Mouse (Mus musculus): ENCODE results near the gene Il1rap. TPM values are rescaled to one million over a fixed set of nuclear protein-coding genes. Genes with fewer than 3 reads are reported as not detected.

The Il1rap gene
- total RNA-seq, 2 experiments from 2014 or later = 1.9 to 2.0 TPM

DNA sequence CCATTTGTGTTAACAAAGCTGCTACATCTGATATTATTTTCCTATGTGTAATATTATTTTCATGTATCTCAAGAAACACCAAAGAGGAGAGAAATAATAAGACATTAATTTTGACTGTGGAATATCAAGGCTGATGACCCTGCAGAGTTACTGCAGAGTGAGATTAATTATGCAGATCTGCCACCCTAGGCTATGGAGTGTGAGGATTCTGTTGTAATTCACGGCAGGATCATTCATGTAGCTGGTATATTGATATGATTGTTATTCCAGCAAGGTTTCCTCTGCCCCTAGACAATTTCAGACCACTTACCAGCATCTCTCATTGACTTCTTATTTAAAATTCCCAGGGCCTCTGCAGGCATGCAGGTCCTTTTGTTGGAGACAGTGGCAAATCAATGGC is 29.0 kb downstream of the Il1rap start:
- no peak for DNase-seq
- intact Hi-C loops (cut with DNase I) = no loop called here

- no peak for DNase-seq
- intact Hi-C loops (cut with DNase I) = no loop called here
Measured at GRCm38 (mm10) chr16:26612499-26613220, 31.2 kb downstream of the Il1rap start.

DNA sequence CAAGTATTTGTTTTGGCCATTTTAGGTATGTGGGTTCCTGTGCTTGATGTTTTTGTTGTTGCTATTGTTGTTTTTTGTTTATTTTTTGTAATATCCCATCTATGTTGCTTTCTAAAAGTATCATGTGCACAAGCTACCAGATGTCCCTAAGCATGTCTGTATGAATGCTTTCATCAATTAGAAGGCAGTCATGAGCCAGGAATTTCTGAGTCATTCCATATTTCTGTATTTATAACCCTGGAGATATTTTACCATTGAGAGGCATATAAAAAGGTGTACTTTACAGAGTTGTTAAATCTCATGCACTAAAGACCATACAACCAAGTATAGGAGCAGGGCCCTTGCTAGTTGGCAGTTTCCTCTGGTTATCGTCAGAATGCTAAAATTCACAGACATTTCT is 41.6 kb downstream of the Il1rap start:
- DNase-seq = no peak
- intact Hi-C loops (cut with DNase I) = no loop called here

GRCm38 (mm10) chr16:26626065-26626464 is 44.6 kb downstream of the Il1rap start:
- DNase-seq = no peak
- intact Hi-C loops (cut with DNase I) = no loop called here

- intact Hi-C loops (cut with DNase I) = no loop called here
- DNase-seq = no peak
Measured at GRCm38 (mm10) chr16:26634800-26635199, 53.3 kb downstream of the Il1rap start.

- intact Hi-C loops (cut with DNase I) = no loop called here
- DNase-seq = no peak
Measured at GRCm38 (mm10) chr16:26643077-26643476, 61.6 kb downstream of the Il1rap start.

- intact Hi-C loops (cut with DNase I) = no loop called here
- no peak for DNase-seq
Measured at GRCm38 (mm10) chr16:26646066-26646465, 64.6 kb downstream of the Il1rap start.

GRCm38 (mm10) chr16:26647036-26647435 is 65.5 kb downstream of the Il1rap start:
- no peak for DNase-seq
- intact Hi-C loops (cut with DNase I) = no loop called here

DNA sequence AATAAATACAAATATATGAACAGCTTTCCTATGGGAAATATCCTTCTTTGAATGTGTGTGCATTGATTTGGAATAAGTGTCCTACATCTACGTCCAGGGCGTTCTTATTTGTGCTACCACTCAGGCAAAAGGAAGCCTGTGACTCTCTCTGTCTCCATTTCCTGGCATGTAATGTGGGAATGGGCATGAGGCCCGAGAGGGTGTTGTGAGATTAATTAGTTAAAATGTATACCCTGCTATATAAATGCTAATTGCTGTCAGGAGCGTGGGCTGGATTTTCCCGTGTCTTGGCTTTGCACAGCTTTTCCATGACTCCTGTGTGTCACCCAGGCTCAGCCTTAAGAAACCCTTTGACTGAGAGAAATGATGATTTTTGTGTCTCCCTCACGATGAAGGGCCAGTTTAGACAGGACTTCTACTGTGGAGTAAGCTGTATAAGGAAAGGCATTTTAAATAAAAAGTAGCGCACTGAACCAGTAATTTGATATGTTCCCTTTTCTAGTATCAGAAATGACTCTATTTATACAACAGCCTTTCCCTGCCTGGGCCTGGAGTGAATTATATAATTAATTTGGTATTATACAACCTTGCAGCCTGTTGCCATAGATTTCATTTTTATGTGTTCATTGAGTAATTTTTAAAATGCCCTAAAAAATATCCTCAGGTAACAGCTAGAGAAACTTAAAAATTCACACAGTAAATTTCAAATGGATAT is 81.4 kb downstream of the Il1rap start:
- DNase-seq = no peak
- intact Hi-C loops (cut with DNase I) = no loop called here

GRCm38 (mm10) chr16:26666401-26666800 is 84.9 kb downstream of the Il1rap start:
- intact Hi-C loops (cut with DNase I) = no loop called here
- no peak for DNase-seq

DNA sequence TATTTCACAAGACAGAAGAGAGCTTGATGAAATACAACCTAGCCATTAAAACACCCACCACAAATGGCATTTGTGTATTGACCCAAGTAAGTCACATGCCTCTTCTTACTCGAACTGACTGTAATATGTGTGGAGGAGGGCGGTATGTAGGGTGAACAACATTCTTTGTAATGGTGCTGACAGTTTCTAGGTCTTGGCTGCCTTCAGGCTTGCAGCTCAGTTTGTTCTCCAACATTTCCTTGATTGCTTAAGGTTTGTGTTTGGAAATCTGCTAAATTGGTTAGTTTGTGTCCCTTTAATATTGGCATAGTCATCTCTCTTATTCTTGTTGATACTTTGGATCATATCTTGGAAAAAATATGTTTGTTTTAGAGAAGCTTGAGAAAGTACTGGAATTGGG is 87.6 kb downstream of the Il1rap start:
- DNase-seq = no peak
- intact Hi-C loops (cut with DNase I) = no loop called here

DNA sequence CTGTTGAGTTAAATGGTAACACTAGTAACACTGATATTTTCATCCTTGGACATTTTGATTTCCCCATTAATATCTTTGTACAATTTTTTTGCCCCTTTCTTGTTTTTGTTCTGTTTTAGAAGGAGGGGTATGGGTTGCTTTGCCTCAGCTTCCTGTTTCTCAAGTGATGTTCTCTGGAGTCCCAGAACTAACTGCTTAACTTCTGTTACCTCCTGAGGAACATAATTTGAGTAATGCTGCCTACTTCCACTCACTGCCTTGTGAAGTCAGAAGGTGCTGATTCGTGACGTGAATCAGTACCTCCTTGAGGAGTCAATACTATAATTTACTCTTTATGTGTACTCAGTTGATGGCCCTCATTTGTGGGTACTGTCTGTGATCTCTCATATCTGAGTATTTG is 98.9 kb downstream of the Il1rap start:
- DNase-seq = no peak
- intact Hi-C loops (cut with DNase I) = no loop called here

GRCm38 (mm10) chr16:26689771-26690170 is 108.3 kb downstream of the Il1rap start:
- intact Hi-C loops (cut with DNase I) = no loop called here
- no peak for DNase-seq

- intact Hi-C loops (cut with DNase I) = no loop called here
- DNase-seq = no peak
Measured at GRCm38 (mm10) chr16:26691294-26691693, 109.8 kb downstream of the Il1rap start.

- no peak for DNase-seq
- intact Hi-C loops (cut with DNase I) = no loop called here
Measured at GRCm38 (mm10) chr16:26698076-26698475, 116.6 kb downstream of the Il1rap start.

GRCm38 (mm10) chr16:26700440-26701103 is 119.1 kb downstream of the Il1rap start:
- intact Hi-C loops (cut with DNase I) = no loop called here
- DNase-seq = no peak

DNA sequence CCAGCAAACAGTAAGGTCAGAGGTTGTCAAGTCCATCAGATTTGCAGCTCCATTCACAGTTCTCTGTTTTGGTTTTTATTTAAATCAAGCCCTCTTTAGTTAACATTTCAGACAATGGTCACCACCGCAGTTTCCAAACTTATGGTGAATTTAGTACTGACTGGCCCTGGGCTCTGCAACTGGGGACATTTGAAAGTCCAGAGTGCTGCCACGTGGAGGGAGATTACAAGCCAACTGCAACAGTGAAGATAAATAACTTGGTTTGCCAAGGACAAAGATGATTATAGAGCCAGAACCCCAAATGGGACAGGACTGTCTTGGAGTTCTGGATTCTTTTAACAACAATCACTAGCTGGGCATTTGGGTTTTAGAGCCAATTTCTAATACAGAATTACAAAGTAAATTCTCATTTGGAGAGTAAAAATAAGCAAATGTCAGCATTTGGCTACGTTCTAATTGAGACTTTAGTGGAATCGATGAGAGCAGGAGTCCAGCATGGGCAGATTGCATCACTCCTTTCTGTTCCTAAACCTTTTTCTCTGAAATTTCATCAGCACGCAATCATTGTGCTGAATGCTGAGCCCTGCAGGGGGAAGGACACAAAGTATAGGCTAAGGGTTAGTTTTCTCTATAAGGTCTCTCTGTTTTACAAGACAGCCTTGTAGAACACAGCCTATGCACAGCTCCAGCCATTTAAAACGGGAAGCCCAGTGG is 124.3 kb downstream of the Il1rap start:
- peak in 1 of 2 experiments; percentile 6 for DNase-seq
- intact Hi-C loops (cut with DNase I) = no loop called here

DNA sequence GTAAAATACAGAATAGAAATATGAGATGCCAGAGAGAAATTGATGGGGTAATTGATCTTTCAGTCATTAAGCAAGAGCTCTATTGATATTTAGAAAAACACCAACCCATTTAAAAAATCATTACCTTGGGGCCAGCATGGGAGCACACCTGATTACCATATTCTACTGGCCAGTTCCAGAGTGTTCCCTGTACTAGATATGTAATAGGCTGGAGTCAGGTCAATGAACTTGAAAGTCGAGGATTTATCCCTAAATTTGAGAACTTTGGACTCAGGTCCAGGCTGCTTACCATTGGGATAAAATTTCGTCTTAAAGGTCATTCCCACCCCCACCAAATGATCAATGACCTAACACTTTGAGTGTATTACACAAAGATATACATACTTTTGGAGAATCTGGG is 125.0 kb downstream of the Il1rap start:
- DNase-seq = no peak
- intact Hi-C loops (cut with DNase I) = no loop called here

- no peak for DNase-seq
Measured at GRCm38 (mm10) chr16:26710922-26711321, 129.4 kb downstream of the Il1rap start.

GRCm38 (mm10) chr16:26713538-26714316 is 132.2 kb downstream of the Il1rap start:
- intact Hi-C loops (cut with DNase I) = no loop called here
- DNase-seq = no peak

More at GRCm38 (mm10) chr16:26710922-26711321, 129.4 kb downstream of the Il1rap start:
- intact Hi-C loops (cut with DNase I) = no loop called here

Measured in gastrocnemius, postnatal 36 days (tissue).